Mouse (Mus musculus) hindlimb bud, embryonic 11.5 days (tissue): ENCODE results near the gene Olfr1052.
"Not testable (repeated sequence)": the region's sequence is repeated elsewhere in the genome, so short reads cannot be mapped to it uniquely, and the experiment has no call there.

Experiments used
- DNase-seq: peaks from one replicate; pipeline ENCODE4 v3.0.0-alpha.2; 2012; ENCODE audit warnings: low read depth, low spot score; ENCODE audit errors: extremely low spot score

Olfr1052 gene

DNA sequence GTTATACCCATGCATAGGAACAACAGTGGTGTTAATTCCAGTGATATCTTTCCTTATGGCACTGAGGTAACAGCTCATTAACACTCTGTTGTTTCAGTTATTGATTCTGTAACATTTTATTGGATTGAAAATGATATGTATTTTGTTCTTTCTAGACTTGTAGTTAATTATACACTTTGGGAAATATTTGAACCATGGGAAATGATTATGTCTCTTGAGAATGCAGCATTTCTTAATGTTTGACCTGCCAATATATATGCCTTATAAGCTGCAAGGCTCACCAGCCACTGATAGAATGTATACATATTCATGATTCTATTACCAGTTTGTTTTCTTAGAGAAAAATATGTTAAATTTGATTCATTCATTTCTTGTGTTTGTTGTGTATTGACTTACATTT is at the start of gene Olfr1052:
Olfr1052 (plus strand) TSS at position 301 of the 400 bp plus-strand sequence.
- DNase-seq, result no peak

DNA sequence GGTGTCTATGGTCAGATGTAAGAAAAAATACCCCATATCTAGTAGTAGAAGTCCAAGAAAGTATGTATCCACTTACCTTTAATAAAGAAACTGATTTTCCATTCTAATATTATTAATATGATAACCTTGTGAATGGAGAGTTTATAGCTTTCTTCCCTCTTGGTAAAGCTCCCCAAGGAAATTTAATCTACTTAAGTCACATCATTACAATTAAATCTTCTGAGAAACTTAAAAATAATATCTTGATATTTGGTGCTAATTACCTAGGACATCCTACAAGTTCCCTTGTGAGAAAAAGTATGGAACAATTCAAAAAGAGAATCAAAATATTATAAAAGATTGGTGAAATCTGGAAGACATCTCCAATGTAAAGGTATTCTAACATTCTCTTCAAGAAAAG is 34.0 kb upstream of the Olfr1052 start, which contains the start of gene Olfr1049:
Olfr1049 (minus strand) TSS at position 101 of the 400 bp plus-strand sequence.
- DNase-seq, result not testable (repeated sequence)

DNA sequence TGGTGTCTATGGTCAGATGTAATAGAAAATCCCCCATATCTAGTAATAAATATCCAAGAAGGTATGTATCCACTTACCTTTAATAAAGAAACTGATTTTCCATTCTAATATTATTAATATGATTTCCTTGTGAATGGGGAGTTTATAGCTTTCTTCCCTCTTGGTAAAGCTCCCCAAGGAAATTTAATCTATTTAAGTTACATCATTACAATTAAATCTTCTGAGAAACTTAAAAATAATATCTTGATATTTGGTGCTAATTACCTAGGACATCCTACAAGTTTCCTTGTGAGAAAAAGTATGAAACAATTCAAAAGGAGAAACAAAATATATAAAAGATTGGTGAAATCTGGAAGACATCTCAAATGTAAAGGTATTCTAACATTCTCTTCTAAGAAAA is 13.3 kb upstream of the Olfr1052 start, which contains the start of gene Olfr1051:
Olfr1051 (minus strand) TSS at position 101 of the 400 bp plus-strand sequence.
- DNase-seq, result not testable (repeated sequence)

DNA sequence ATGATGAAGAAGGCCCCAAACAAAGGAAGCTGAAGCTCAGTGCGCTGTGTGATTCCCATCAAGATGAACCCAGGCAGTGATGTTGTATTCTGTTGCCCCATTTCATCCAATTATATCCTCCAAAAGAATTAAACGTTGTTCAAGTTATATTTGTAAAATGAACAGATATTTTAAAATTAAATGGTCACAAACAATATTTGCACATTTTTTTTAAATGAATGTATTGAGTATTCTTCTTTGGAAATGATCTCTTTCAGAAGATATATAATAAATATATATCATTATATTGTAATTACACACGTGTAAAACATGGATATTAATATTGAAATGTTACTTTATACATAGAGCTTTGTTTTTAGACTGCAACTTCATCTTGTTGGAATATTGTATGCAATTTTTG is 22.9 kb downstream of the Olfr1052 start, which contains the start of gene Olfr1053:
Olfr1053 (minus strand) TSS at position 101 of the 400 bp plus-strand sequence.
- no peak for DNase-seq

GRCm38 (mm10) chr2:86335333-86335732 is 43.1 kb downstream of the Olfr1052 start, which contains the start of gene Olfr1054:
TSS of gene Olfr1054 (minus strand) at chr2:86335433.
- no peak for DNase-seq
